Mouse (Mus musculus) bone marrow macrophage, adult 2 months (primary cell): Measurements from ENCODE around the gene Mpp6.

Source experiments
- CTCF ChIP-seq: IDR thresholded peaks from 2 replicates; pipeline ENCODE4 v1.5.1; 2012; ENCODE audit warnings: low read depth, mild to moderate bottlenecking, low read length, moderate library complexity
- POLR2A ChIP-seq: IDR thresholded peaks from 2 replicates; pipeline ENCODE4 v1.6.1; 2012; ENCODE audit warnings: mild to moderate bottlenecking, low read depth, low read length, borderline replicate concordance

GRCm38 (mm10) chr6:50068490-50068889 is 41.6 kb upstream of the Mpp6 start:
- no peak for TF ChIP-seq CTCF
- TF ChIP-seq POLR2A = no peak
